Mouse (Mus musculus) stomach, postnatal 0 days (tissue): Measurements from ENCODE around the gene Ptprg.

Experiments
- CTCF ChIP-seq: IDR thresholded peaks from 2 replicates; pipeline ENCODE4 v1.5.1; 2016; ENCODE audit warnings: antibody characterized with exemption, low read depth, mild to moderate bottlenecking, moderate library complexity
- EP300 ChIP-seq: optimal IDR thresholded peaks from 2 replicates; pipeline ENCODE3; 2016; ENCODE audit warnings: antibody characterized with exemption

GRCm38 (mm10) chr14:12039743-12040142, 486.4 kb downstream of the Ptprg start:
- TF ChIP-seq CTCF (no peak), EP300 (no peak)
